Mouse (Mus musculus): ENCODE measurements around the gene Cers1. TPM values are rescaled to one million over a fixed set of nuclear protein-coding genes. Genes with fewer than 3 reads are reported as not detected.

Cers1 gene
- polyA plus RNA-seq, 1 experiment from 2014 or later, result 3.6 TPM

GRCm38 (mm10) chr8:70330741-70331364, 15.3 kb downstream of the Cers1 start:
- peak overlapping the region; percentile 10; the same call in 1 of the 2 replicates for H3K4me3 ChIP-seq (ENCODE audit: low read depth, low read length)
- DNase-seq (peak; percentile 87), ATAC-seq (ENCODE audit: insufficient read depth) (peak; percentile 88)
- peak overlapping the region; percentile 50 for H3K4me2 ChIP-seq
- TF ChIP-seq CTCF (IDR thresholded peaks at IDR 0.05; ENCODE audit: low read depth), result peak; percentile 78
- H3K27ac ChIP-seq (ENCODE audit: low read depth), result no peak overlapping the region
- peaks cover 13% of the 10 kb centered on the region for H3K4me1 ChIP-seq (ENCODE audit: insufficient read depth)
- H3K27me3 ChIP-seq (ENCODE audit: insufficient read depth, low read length), result no peaks in the 10 kb centered on the region
- H3K36me3 ChIP-seq (ENCODE audit: insufficient read depth), result peaks cover 52% of the 10 kb centered on the region
- peak overlapping the region; percentile 9; the same call in 1 of the 2 replicates for H3K9ac ChIP-seq
- no peaks in the 10 kb centered on the region for H3K9me3 ChIP-seq (ENCODE audit: low read depth, low read length)
- 25% methylated on average over 51 of the region's 53 CpGs for WGBS

- DNase-seq (no peak), ATAC-seq (ENCODE audit: insufficient read depth) (no peak)
- TF ChIP-seq CTCF (IDR thresholded peaks at IDR 0.05; ENCODE audit: low read depth), result no peak
- peaks cover 59% of the 10 kb centered on the region for H3K36me3 ChIP-seq (ENCODE audit: insufficient read depth)
- H3K27me3 ChIP-seq (ENCODE audit: insufficient read depth, low read length), result no peaks in the 10 kb centered on the region
- 64% methylated on average over 19 of the region's 19 CpGs for WGBS
- no peak overlapping the region for H3K27ac ChIP-seq (ENCODE audit: low read depth)
- H3K4me1 ChIP-seq (ENCODE audit: insufficient read depth), result peaks cover 13% of the 10 kb centered on the region
- no peak overlapping the region for H3K9ac ChIP-seq
- H3K9me3 ChIP-seq (ENCODE audit: low read depth, low read length), result no peaks in the 10 kb centered on the region
- H3K4me2 ChIP-seq, result no peak overlapping the region
- H3K4me3 ChIP-seq (ENCODE audit: low read depth, low read length), result no peak overlapping the region
These were observed 16.0 kb downstream of the Cers1 start for GRCm38 (mm10) chr8:70331526-70331925.

GRCm38 (mm10) chr8:70332070-70332877, 16.7 kb downstream of the Cers1 start:
- H3K36me3 ChIP-seq (ENCODE audit: insufficient read depth), result peaks cover 66% of the 10 kb centered on the region
- no peak overlapping the region for H3K4me3 ChIP-seq (ENCODE audit: low read depth, low read length)
- no peak overlapping the region for H3K4me2 ChIP-seq
- H3K4me1 ChIP-seq (ENCODE audit: insufficient read depth), result peaks cover 13% of the 10 kb centered on the region
- no peaks in the 10 kb centered on the region for H3K27me3 ChIP-seq (ENCODE audit: insufficient read depth, low read length)
- H3K9ac ChIP-seq, result no peak overlapping the region
- H3K27ac ChIP-seq (ENCODE audit: low read depth), result no peak overlapping the region
- TF ChIP-seq CTCF (IDR thresholded peaks at IDR 0.05; ENCODE audit: low read depth), result peak; percentile 73
- no peaks in the 10 kb centered on the region for H3K9me3 ChIP-seq (ENCODE audit: low read depth, low read length)
- DNase-seq, result peak; percentile 91
- peak; percentile 70 for ATAC-seq (ENCODE audit: insufficient read depth)
- 26% methylated on average over 41 of the region's 41 CpGs for WGBS

GRCm38 (mm10) chr8:70332878-70333202, 17.3 kb downstream of the Cers1 start:
- no peak overlapping the region for H3K4me3 ChIP-seq (ENCODE audit: low read depth, low read length)
- WGBS, result 92% methylated on average over 6 of the region's 6 CpGs
- DNase-seq (no peak), ATAC-seq (ENCODE audit: insufficient read depth) (no peak)
- H3K27ac ChIP-seq (ENCODE audit: low read depth), result no peak overlapping the region
- no peak for TF ChIP-seq CTCF (IDR thresholded peaks at IDR 0.05; ENCODE audit: low read depth)
- H3K36me3 ChIP-seq (ENCODE audit: insufficient read depth), result peaks cover 72% of the 10 kb centered on the region
- H3K9ac ChIP-seq, result no peak overlapping the region
- H3K9me3 ChIP-seq (ENCODE audit: low read depth, low read length), result no peaks in the 10 kb centered on the region
- no peaks in the 10 kb centered on the region for H3K27me3 ChIP-seq (ENCODE audit: insufficient read depth, low read length)
- H3K4me2 ChIP-seq, result no peak overlapping the region
- peaks cover 13% of the 10 kb centered on the region for H3K4me1 ChIP-seq (ENCODE audit: insufficient read depth)

- no peak for DNase-seq
- Histone ChIP-seq H3K4me1 (ENCODE audit: insufficient read depth) (no peaks in the 10 kb centered on the region), H3K27ac (ENCODE audit: low read depth) (no peak overlapping the region), H3K4me3 (ENCODE audit: low read depth, low read length) (no peak overlapping the region), H3K4me2 (no peak overlapping the region), H3K27me3 (ENCODE audit: insufficient read depth, low read length) (no peaks in the 10 kb centered on the region), H3K9ac (no peak overlapping the region), H3K9me3 (ENCODE audit: low read depth, low read length) (no peaks in the 10 kb centered on the region), H3K36me3 (ENCODE audit: insufficient read depth) (peaks cover 99% of the 10 kb centered on the region)
- TF ChIP-seq CTCF (IDR thresholded peaks at IDR 0.05; ENCODE audit: low read depth), result no peak
- WGBS, result 88% methylated on average over 7 of the region's 7 CpGs
- no peak for ATAC-seq (ENCODE audit: insufficient read depth)
These were observed 23.4 kb downstream of the Cers1 start for GRCm38 (mm10) chr8:70338931-70339330.

GRCm38 (mm10) chr8:70340659-70341058, 25.1 kb downstream of the Cers1 start:
- Histone ChIP-seq H3K27me3 (ENCODE audit: insufficient read depth, low read length) (no peaks in the 10 kb centered on the region), H3K9ac (no peak overlapping the region), H3K4me1 (ENCODE audit: insufficient read depth) (no peaks in the 10 kb centered on the region), H3K4me2 (no peak overlapping the region), H3K36me3 (ENCODE audit: insufficient read depth) (peaks cover 86% of the 10 kb centered on the region), H3K9me3 (ENCODE audit: low read depth, low read length) (no peaks in the 10 kb centered on the region), H3K4me3 (ENCODE audit: low read depth, low read length) (no peak overlapping the region), H3K27ac (ENCODE audit: low read depth) (no peak overlapping the region)
- ATAC-seq (ENCODE audit: insufficient read depth), result no peak
- 88% methylated on average over 7 of the region's 7 CpGs for WGBS
- no peak for DNase-seq
- no peak for TF ChIP-seq CTCF (IDR thresholded peaks at IDR 0.05; ENCODE audit: low read depth)

GRCm38 (mm10) chr8:70342007-70342406, 26.4 kb downstream of the Cers1 start:
- H3K27me3 ChIP-seq (ENCODE audit: insufficient read depth, low read length), result no peaks in the 10 kb centered on the region
- no peak overlapping the region for H3K4me2 ChIP-seq
- H3K4me1 ChIP-seq (ENCODE audit: insufficient read depth), result no peaks in the 10 kb centered on the region
- no peak overlapping the region for H3K9ac ChIP-seq
- H3K4me3 ChIP-seq (ENCODE audit: low read depth, low read length), result no peak overlapping the region
- peaks cover 80% of the 10 kb centered on the region for H3K36me3 ChIP-seq (ENCODE audit: insufficient read depth)
- no peak for TF ChIP-seq CTCF (IDR thresholded peaks at IDR 0.05; ENCODE audit: low read depth)
- no peak overlapping the region for H3K27ac ChIP-seq (ENCODE audit: low read depth)
- DNase-seq (no peak), ATAC-seq (ENCODE audit: insufficient read depth) (no peak)
- 87% methylated on average over 14 of the region's 14 CpGs for WGBS
- no peaks in the 10 kb centered on the region for H3K9me3 ChIP-seq (ENCODE audit: low read depth, low read length)
